Mouse (Mus musculus) MEL (cell line): ENCODE results near the gene Prr19.

Experiments
- CHD2 ChIP-seq: IDR thresholded peaks from 2 replicates; pipeline ENCODE4 v1.6.1; 2011; ENCODE audit warnings: low read length, improper control_type of control experiment
- CTCF ChIP-seq, 3 experiments: IDR thresholded peaks in 2 of 3; conservative IDR thresholded peaks in 1 of 3; 2 replicates each; pipeline ENCODE4 v1.5.1; 2011 to 2012; ENCODE audit warnings: low read length in 3 of 3, low read depth in 2 of 3, mild to moderate bottlenecking in 2 of 3, improper control_type of control experiment in 1 of 3, inconsistent platforms in 1 of 3, mixed read lengths in 1 of 3, moderate library complexity in 1 of 3; ENCODE audit not compliant: control insufficient read depth in 1 of 3, insufficient read depth in 1 of 3, poor library complexity in 1 of 3, severe bottlenecking in 1 of 3
- E2F4 ChIP-seq: IDR thresholded peaks from 2 replicates; pipeline ENCODE4 v1.6.1; 2011; ENCODE audit warnings: low read depth, low read length, improper control_type of control experiment, borderline replicate concordance
- GABPA ChIP-seq: IDR thresholded peaks from 2 replicates; pipeline ENCODE4 v1.6.1; 2012; ENCODE audit warnings: low read depth, mild to moderate bottlenecking, inconsistent platforms, low read length, improper control_type of control experiment, moderate library complexity
- MEF2A ChIP-seq: IDR thresholded peaks from 2 replicates; pipeline ENCODE4 v1.6.1; 2014; ENCODE audit warnings: low read depth, mild to moderate bottlenecking, inconsistent platforms, low read length, improper control_type of control experiment; ENCODE audit not compliant: poor library complexity, insufficient replicate concordance, severe bottlenecking; ENCODE audit errors: extremely low read depth
- MXI1 ChIP-seq: IDR thresholded peaks from 2 replicates; pipeline ENCODE4 v1.6.1; 2011; ENCODE audit warnings: mild to moderate bottlenecking, low read depth, low read length, improper control_type of control experiment
- NRF1 ChIP-seq: IDR thresholded peaks from 2 replicates; pipeline ENCODE4 v1.6.1; 2014; ENCODE audit warnings: low read depth, mild to moderate bottlenecking, inconsistent platforms, low read length, improper control_type of control experiment, moderate library complexity; ENCODE audit not compliant: poor library complexity, insufficient read depth, severe bottlenecking
- TBP ChIP-seq: IDR thresholded peaks from 2 replicates; pipeline ENCODE4 v1.8.0; 2011; ENCODE audit warnings: low read depth, low read length, improper control_type of control experiment
- TCF12 ChIP-seq: IDR thresholded peaks from 2 replicates; pipeline ENCODE4 v1.6.1; 2014; ENCODE audit warnings: low read depth, mild to moderate bottlenecking, inconsistent platforms, low read length, improper control_type of control experiment, moderate library complexity
- USF1 ChIP-seq: IDR thresholded peaks from 2 replicates; pipeline ENCODE4 v1.6.1; 2014; ENCODE audit warnings: low read depth, mild to moderate bottlenecking, inconsistent platforms, low read length, improper control_type of control experiment, moderate library complexity
- USF2 ChIP-seq, 2 experiments: IDR thresholded peaks; 2 replicates each; pipeline ENCODE4 v1.6.1; 2011 to 2012; ENCODE audit warnings: improper control_type of control experiment in 2 of 2, low read length in 2 of 2, borderline replicate concordance in 1 of 2, inconsistent platforms in 1 of 2, low read depth in 1 of 2, mild to moderate bottlenecking in 1 of 2; ENCODE audit not compliant: insufficient read depth in 1 of 2

DNA sequence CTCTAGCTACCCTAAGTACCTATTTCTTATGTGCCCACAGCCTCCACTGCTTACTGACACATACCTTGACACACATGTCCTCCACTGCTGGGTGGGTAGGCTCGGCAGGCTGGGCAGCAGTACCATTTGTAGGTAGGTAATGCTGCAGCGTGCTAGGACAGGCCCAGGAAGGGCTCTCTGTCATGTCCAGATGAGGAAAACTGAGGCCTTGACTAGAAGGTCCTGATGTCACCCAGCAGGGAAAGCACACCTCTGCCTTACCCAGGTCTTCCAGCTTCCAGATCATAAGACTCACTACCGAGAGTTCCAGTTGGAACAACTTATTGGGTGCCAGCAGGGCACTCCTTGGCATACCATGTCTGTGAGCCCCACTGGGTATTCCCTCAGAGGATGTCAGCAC lies 26.2 kb upstream of the Prr19 start:
- TF ChIP-seq USF1 (no peak), NRF1 (no peak), CHD2 (no peak), TBP (no peak), MEF2A (no peak), CTCF (IDR thresholded peaks at IDR 0.05 in 2 of 3, conservative IDR thresholded peaks at IDR 0.05 in 1 of 3; ENCODE audit: control insufficient read depth in 1 of 3, insufficient read depth in 1 of 3, low read depth in 2 of 3, low read length in 3 of 3, poor library complexity in 1 of 3, severe bottlenecking in 1 of 3) (no peak), MXI1 (no peak), GABPA (no peak), E2F4 (no peak), TCF12 (no peak), USF2 (IDR thresholded peaks at IDR 0.05; ENCODE audit: borderline replicate concordance in 1 of 2, insufficient read depth in 1 of 2, low read depth in 1 of 2, low read length in 2 of 2) (no peak)
